Comparison of ENCODE assay signal across 9 mouse cellular contexts in the genomic region with DNA sequence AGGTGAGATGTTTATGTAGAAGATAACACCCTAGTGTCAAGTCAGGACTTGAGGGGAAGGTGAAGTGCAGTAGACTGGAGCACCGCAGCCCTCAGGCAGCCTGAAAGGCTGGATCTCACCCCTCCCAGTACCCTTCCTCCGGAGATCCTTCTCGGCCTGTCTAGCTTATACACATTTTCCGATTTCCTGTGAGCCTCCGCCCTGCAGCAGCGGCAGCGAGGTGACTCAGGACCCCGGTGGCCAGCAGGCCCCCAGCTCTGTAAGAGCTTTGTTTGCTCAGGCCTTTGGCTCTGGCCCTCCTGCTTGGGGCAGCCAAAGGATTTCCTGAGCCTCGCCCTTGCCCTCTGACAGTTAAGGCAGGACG. TPM values are rescaled to one million over a fixed set of nuclear protein-coding genes. Genes with fewer than 3 reads are reported as not detected.
DNase-seq lines count a peak whose midpoint lies in the region; ATAC-seq and TF ChIP-seq lines count a peak whose summit lies in the region.
"Had no signal": no experiment of that assay in that cellular context is flagged by ENCODE, and none has a peak within 500 bp of the region (broad histone marks: within the 10 kb centered on the region; RNA-seq: fewer than 3 reads in every experiment).

No protein-coding gene starts in this region.

- no peaks in the 10 kb centered on the region for H3K27me3 ChIP-seq in kidney, embryonic 16.5 days (ENCODE audit: insufficient read depth, low read length)
- no peaks in the 10 kb centered on the region for H3K27me3 ChIP-seq in cerebellum, adult 2 months (ENCODE audit: control insufficient read depth, insufficient read depth, low read length)
- H3K27me3 ChIP-seq: Patski had no signal

- H3K27ac ChIP-seq in layer of hippocampus, adult 2 months = peak overlapping the region; percentile 51; the same call in 1 of the 2 replicates
- H3K27ac ChIP-seq in kidney, embryonic 16.5 days (ENCODE audit: low read length) = peak overlapping the region; percentile 84
- H3K27ac ChIP-seq in macrophage = 0 out of 2 replicates have a peak overlapping the region, but pooled peaks have one; percentile 66
- no peak overlapping the region for H3K27ac ChIP-seq in cerebellum, adult 2 months (ENCODE audit: insufficient read depth, low read length)

- H3K9me3 ChIP-seq in kidney, embryonic 16.5 days (ENCODE audit: low read length) = no peaks in the 10 kb centered on the region

- no peak for DNase-seq in layer of hippocampus, adult 2 months (ENCODE audit: low spot score in 2 of 2)
- DNase-seq in layer of hippocampus, adult 18-20 months (ENCODE audit: low spot score in 2 of 2) = no peak
- DNase-seq in heart, adult 8-10 months (ENCODE audit: low spot score) = peak; percentile 71
- DNase-seq in spleen, postnatal 10 days (ENCODE audit: low spot score in 2 of 2) = no peak
- DNase-seq in cerebellum, adult 2 months = no peak
- DNase-seq in thymus, postnatal 0 days (ENCODE audit: low spot score) = no peak

- no peak; the same call in 1 of the 2 replicates for ATAC-seq in kidney, embryonic 16.5 days (ENCODE audit: low FRiP score, low TSS enrichment)

- H3K4me3 ChIP-seq in layer of hippocampus, adult 2 months = no peak overlapping the region
- peak overlapping the region; percentile 63 for H3K4me3 ChIP-seq in kidney, embryonic 16.5 days (ENCODE audit: low read length)
- H3K4me3 ChIP-seq in macrophage (ENCODE audit: inconsistent target) = peak overlapping the region; percentile 54; the same call in 1 of the 2 replicates
- no peak overlapping the region for H3K4me3 ChIP-seq in cerebellum, adult 2 months (replicated peaks; ENCODE audit: insufficient read depth, low read depth, low read length)

- TF ChIP-seq CTCF in layer of hippocampus, adult 2 months (conservative IDR thresholded peaks at IDR 0.05) = no peak
- no peak for TF ChIP-seq CTCF in cerebellum, adult 2 months (IDR thresholded peaks at IDR 0.05; ENCODE audit: borderline replicate concordance, insufficient read depth, low read depth, low read length)

- peak overlapping the region; percentile 93 for H3K4me2 ChIP-seq in kidney, embryonic 16.5 days (replicated peaks; ENCODE audit: low read depth, low read length)

- H3K4me1 ChIP-seq in kidney, embryonic 16.5 days (ENCODE audit: insufficient read depth, low read length) = peaks cover 14% of the 10 kb centered on the region
- H3K4me1 ChIP-seq in cerebellum, adult 2 months (ENCODE audit: control insufficient read depth, insufficient read depth, low read length) = peaks cover 10% of the 10 kb centered on the region

- H3K36me3 ChIP-seq in kidney, embryonic 16.5 days (ENCODE audit: insufficient read depth, low read length) = peaks cover 7% of the 10 kb centered on the region; the same call in 1 of the 2 replicates
- H3K36me3 ChIP-seq in macrophage (ENCODE audit: inconsistent target) = no peaks in the 10 kb centered on the region

- H3K9ac ChIP-seq in kidney, embryonic 16.5 days (replicated peaks; ENCODE audit: low read length) = peak overlapping the region; percentile 66

- TF ChIP-seq POLR2A in cerebellum, adult 2 months (IDR thresholded peaks at IDR 0.05; ENCODE audit: borderline replicate concordance, insufficient read depth, low read length) = no peak

- 17% methylated on average over 10 of the region's 10 CpGs for WGBS in kidney, embryonic 16.5 days
- 28% methylated on average over 10 of the region's 10 CpGs for WGBS in macrophage (ENCODE audit: missing documents)
- WGBS in cerebellum, adult 2 months = 55% methylated on average over 10 of the region's 10 CpGs

- no peaks in the 10 kb centered on the region for H3K79me2 ChIP-seq in macrophage (ENCODE audit: inconsistent target)

RNA-seq across cellular contexts. Expression of a gene that starts 0.8 kb away (rescaled TPM):
- 1 to 10 TPM; 1.7 to 2.1 TPM for total RNA-seq in layer of hippocampus, adult 2 months (2021)
- 1 to 10 TPM; 2.1 to 3.8 TPM for total RNA-seq in layer of hippocampus, adult 18-20 months (2021)
- total RNA-seq in heart, adult 8-10 months (2022) = 10 to 100 TPM in 2 of 4 experiments, 1 to 10 TPM in 2; 9.0 to 11.2 (median 10.1) TPM
- polyA plus RNA-seq in kidney, embryonic 16.5 days (2015; fragmentation: Nextera tagmentation; extraction: Ambion mirVana) = 13.5 and 15.9 TPM in 2 replicates
- total RNA-seq in macrophage (2018; cell fraction: chromatin; rRNA removed) = 10 to 100 TPM in 4 of 26 experiments, 1 to 10 TPM in 22; 1.1 to 14.8 (median 6.9) TPM
- total RNA-seq in macrophage (2018; cell fraction: cytosol; rRNA removed) = 1 to 10 TPM in 13 of 26 experiments, under 1 TPM in 13; 0.29 to 2.3 (median 1.0) TPM
- 10 to 100 TPM in 1 of 26 experiments, 1 to 10 TPM in 21, under 1 TPM in 4; 0.49 to 14.8 (median 1.9) TPM for total RNA-seq in macrophage (2018; cell fraction: nucleus; rRNA removed)
- 0.94 to 2.4 TPM (median 1.6 TPM) in 3 replicates for polyA plus RNA-seq in macrophage (2018)
- 2.4 TPM in 2 replicates for polyA plus RNA-seq in cerebellum, adult 2 months (2012; rRNA removed)
- polyA plus RNA-seq in thymus, postnatal 0 days (2015; fragmentation: Nextera tagmentation; extraction: Ambion mirVana) = 3.5 and 3.7 TPM in 2 replicates

RNA-seq across cellular contexts. Expression of a gene that starts 15.1 kb away (rescaled TPM):
- 1 to 10 TPM; 7.6 to 9.1 TPM for total RNA-seq in layer of hippocampus, adult 2 months (2021)
- 10 to 100 TPM in 1 of 2 experiments, 1 to 10 TPM in 1; 7.9 to 10.5 TPM for total RNA-seq in layer of hippocampus, adult 18-20 months (2021)
- total RNA-seq in heart, adult 8-10 months (2022) = 1 to 10 TPM; 2.3 to 4.1 (median 3.6) TPM
- polyA plus RNA-seq in kidney, embryonic 16.5 days (2015; fragmentation: Nextera tagmentation; extraction: Ambion mirVana) = 41.6 and 42.6 TPM in 2 replicates
- total RNA-seq in macrophage (2018; cell fraction: chromatin; rRNA removed) = 10 to 100 TPM in 12 of 26 experiments, 1 to 10 TPM in 14; 1.8 to 20.8 (median 9.3) TPM
- 10 to 100 TPM; 10.0 to 28.7 (median 21.6) TPM for total RNA-seq in macrophage (2018; cell fraction: cytosol; rRNA removed)
- total RNA-seq in macrophage (2018; cell fraction: nucleus; rRNA removed) = 10 to 100 TPM in 21 of 26 experiments, 1 to 10 TPM in 5; 6.8 to 33.9 (median 16.4) TPM
- polyA plus RNA-seq in macrophage (2018) = 10.5 to 24.6 TPM (median 20.1 TPM) in 3 replicates
- polyA plus RNA-seq in cerebellum, adult 2 months (2012; rRNA removed) = 14.4 and 15.5 TPM in 2 replicates
- 28.8 and 29.5 TPM in 2 replicates for polyA plus RNA-seq in thymus, postnatal 0 days (2015; fragmentation: Nextera tagmentation; extraction: Ambion mirVana)

RNA-seq across cellular contexts. Expression of a gene that starts 21.2 kb away (rescaled TPM):
- total RNA-seq in layer of hippocampus, adult 2 months (2021) = 100 to 1,000 TPM; 171 to 197 TPM
- total RNA-seq in layer of hippocampus, adult 18-20 months (2021) = 100 to 1,000 TPM; 192 to 199 TPM
- 100 to 1,000 TPM in 2 of 4 experiments, 10 to 100 TPM in 2; 98.3 to 109 (median 100) TPM for total RNA-seq in heart, adult 8-10 months (2022)
- polyA plus RNA-seq in kidney, embryonic 16.5 days (2015; fragmentation: Nextera tagmentation; extraction: Ambion mirVana) = 430 and 458 TPM in 2 replicates
- total RNA-seq in macrophage (2018; cell fraction: chromatin; rRNA removed) = 10 to 100 TPM in 24 of 26 experiments, 1 to 10 TPM in 2; 8.1 to 78.0 (median 28.9) TPM
- total RNA-seq in macrophage (2018; cell fraction: cytosol; rRNA removed) = 100 to 1,000 TPM; 135 to 243 (median 176) TPM
- total RNA-seq in macrophage (2018; cell fraction: nucleus; rRNA removed) = 100 to 1,000 TPM in 8 of 26 experiments, 10 to 100 TPM in 18; 38.7 to 206 (median 80.9) TPM
- polyA plus RNA-seq in macrophage (2018) = 142 to 388 TPM (median 281 TPM) in 3 replicates
- 138 and 159 TPM in 2 replicates for polyA plus RNA-seq in cerebellum, adult 2 months (2012; rRNA removed)
- 418 and 429 TPM in 2 replicates for polyA plus RNA-seq in thymus, postnatal 0 days (2015; fragmentation: Nextera tagmentation; extraction: Ambion mirVana)

RNA-seq across cellular contexts. Expression of a gene that starts 29.6 kb away (rescaled TPM):
- 10 to 100 TPM; 37.3 to 37.4 TPM for total RNA-seq in layer of hippocampus, adult 2 months (2021)
- 10 to 100 TPM; 38.3 to 39.4 TPM for total RNA-seq in layer of hippocampus, adult 18-20 months (2021)
- 1 to 10 TPM; 6.5 to 9.2 (median 7.8) TPM for total RNA-seq in heart, adult 8-10 months (2022)
- 42.5 and 44.1 TPM in 2 replicates for polyA plus RNA-seq in kidney, embryonic 16.5 days (2015; fragmentation: Nextera tagmentation; extraction: Ambion mirVana)
- total RNA-seq in macrophage (2018; cell fraction: chromatin; rRNA removed) = 10 to 100 TPM in 9 of 26 experiments, 1 to 10 TPM in 15, under 1 TPM in 2; 0.41 to 15.1 (median 7.3) TPM
- total RNA-seq in macrophage (2018; cell fraction: cytosol; rRNA removed) = 1 to 10 TPM; 3.9 to 8.3 (median 5.3) TPM
- 10 to 100 TPM in 2 of 26 experiments, 1 to 10 TPM in 23, under 1 TPM in 1; 0.75 to 12.7 (median 4.3) TPM for total RNA-seq in macrophage (2018; cell fraction: nucleus; rRNA removed)
- polyA plus RNA-seq in macrophage (2018) = 3.0 to 6.7 TPM (median 4.4 TPM) in 3 replicates
- 25.2 and 25.6 TPM in 2 replicates for polyA plus RNA-seq in cerebellum, adult 2 months (2012; rRNA removed)
- polyA plus RNA-seq in thymus, postnatal 0 days (2015; fragmentation: Nextera tagmentation; extraction: Ambion mirVana) = 13.6 and 15.4 TPM in 2 replicates

RNA-seq across cellular contexts. Expression of a gene that starts 46.1 kb away (rescaled TPM):
- 100 to 1,000 TPM; 197 to 199 TPM for total RNA-seq in layer of hippocampus, adult 2 months (2021)
- 100 to 1,000 TPM; 187 to 193 TPM for total RNA-seq in layer of hippocampus, adult 18-20 months (2021)
- total RNA-seq in heart, adult 8-10 months (2022) = 10 to 100 TPM; 24.9 to 27.6 (median 25.8) TPM
- 5.6 and 8.0 TPM in 2 replicates for polyA plus RNA-seq in kidney, embryonic 16.5 days (2015; fragmentation: Nextera tagmentation; extraction: Ambion mirVana)
- total RNA-seq in macrophage (2018; cell fraction: chromatin; rRNA removed) = 10 to 100 TPM in 20 of 26 experiments, 1 to 10 TPM in 6; 1.7 to 60.0 (median 27.9) TPM
- total RNA-seq in macrophage (2018; cell fraction: cytosol; rRNA removed) = 10 to 100 TPM in 6 of 26 experiments, 1 to 10 TPM in 20; 4.5 to 15.2 (median 7.5) TPM
- total RNA-seq in macrophage (2018; cell fraction: nucleus; rRNA removed) = 10 to 100 TPM in 16 of 26 experiments, 1 to 10 TPM in 10; 3.2 to 46.3 (median 15.2) TPM
- 5.5 to 11.1 TPM (median 6.9 TPM) in 3 replicates for polyA plus RNA-seq in macrophage (2018)
- 137 and 154 TPM in 2 replicates for polyA plus RNA-seq in cerebellum, adult 2 months (2012; rRNA removed)
- polyA plus RNA-seq in thymus, postnatal 0 days (2015; fragmentation: Nextera tagmentation; extraction: Ambion mirVana) = 5.6 and 9.6 TPM in 2 replicates

Comparison
In these comparisons a context has a peak if more than half of its experiments do, and no peak if none do; other contexts are left out.
1. H3K4me3 ChIP-seq: peak in kidney, embryonic 16.5 days (single experiment) and macrophage (single experiment); none in layer of hippocampus, adult 2 months (single experiment) and cerebellum, adult 2 months (single experiment).